Mouse (Mus musculus) ES-E14 (cell line): ENCODE measurements around the gene Trim2. TPM values are rescaled to one million over a fixed set of nuclear protein-coding genes. Genes with fewer than 3 reads are reported as not detected.

ENCODE experiments used
- DNase-seq: peaks from one replicate; pipeline ENCODE4 v3.0.0-alpha.2; 2013; ENCODE audit warnings: low read depth, low spot score
- H3K27ac ChIP-seq: 2 replicates; pipeline ENCODE4 v1.5.1; 2012; ENCODE audit warnings: low read depth, mild to moderate bottlenecking, low read length, moderate library complexity, mixed read lengths; ENCODE audit not compliant: poor library complexity, insufficient read depth, severe bottlenecking
- H3K36me3 ChIP-seq: 2 replicates; pipeline ENCODE4 v1.6.1; 2012; ENCODE audit warnings: mild to moderate bottlenecking, low read length, moderate library complexity, mixed read lengths; ENCODE audit not compliant: control insufficient read depth, poor library complexity, insufficient read depth, severe bottlenecking
- H3K4me1 ChIP-seq, 2 experiments: fragments of 150-350 bp in 1 of 2; sonication (generic) in 1 of 2; 2 replicates each; pipeline ENCODE4 v1.6.1; 2012; ENCODE audit warnings: low read length in 2 of 2, mild to moderate bottlenecking in 1 of 2, mixed read lengths in 1 of 2; ENCODE audit not compliant: control insufficient read depth in 2 of 2, insufficient read depth in 2 of 2, poor library complexity in 1 of 2
- H3K4me3 ChIP-seq, 2 experiments: fragments of 150-350 bp in 1 of 2; sonication (generic) in 1 of 2; 2 replicates each; pipeline ENCODE4 v1.5.1; 2012; ENCODE audit warnings: low read length in 2 of 2, low read depth in 1 of 2, mild to moderate bottlenecking in 1 of 2, mixed read lengths in 1 of 2; ENCODE audit not compliant: insufficient read depth in 1 of 2, poor library complexity in 1 of 2, severe bottlenecking in 1 of 2
- H3K9ac ChIP-seq: 2 replicates; pipeline ENCODE4 v1.6.1; 2012; ENCODE audit warnings: low read depth, mild to moderate bottlenecking, low read length, mixed read lengths; ENCODE audit not compliant: poor library complexity, insufficient read depth, severe bottlenecking
- H3K9me3 ChIP-seq: fragments of 150-350 bp; sonication (generic); 2 replicates; pipeline ENCODE4 v1.6.1; 2012; ENCODE audit warnings: low read depth, mild to moderate bottlenecking, low read length; ENCODE audit not compliant: control insufficient read depth, insufficient read depth
- CHD2 ChIP-seq: IDR thresholded peaks from 2 replicates; pipeline ENCODE4 v1.6.1; 2014; ENCODE audit warnings: mild to moderate bottlenecking, low read depth, low read length, inconsistent platforms
- HCFC1 ChIP-seq: IDR thresholded peaks from 2 replicates; pipeline ENCODE4 v1.6.1; 2012; ENCODE audit warnings: low read length, inconsistent platforms, borderline replicate concordance; ENCODE audit not compliant: insufficient read depth
- MAFK ChIP-seq: IDR thresholded peaks from 2 replicates; pipeline ENCODE4 v1.6.1; 2014; ENCODE audit warnings: mild to moderate bottlenecking, low read depth, low read length, inconsistent platforms; ENCODE audit not compliant: insufficient read depth
- ZC3H11A ChIP-seq: IDR thresholded peaks from 2 replicates; pipeline ENCODE4 v1.6.1; 2012; ENCODE audit warnings: low read depth, mild to moderate bottlenecking, inconsistent platforms, low read length, borderline replicate concordance
- ZNF384 ChIP-seq: IDR thresholded peaks from 2 replicates; pipeline ENCODE4 v1.6.1; 2012; ENCODE audit warnings: low read depth, low read length, inconsistent platforms
- in situ Hi-C, 2 experiments: fragments of 600-800 bp; cut with MboI; formaldehyde crosslinking; loops; one replicate each; pipeline ENCODE4 v1.15.1; 2025; ENCODE audit warnings: low sequenced_read_pairs in 2 of 2, inconsistent platforms in 1 of 2; ENCODE audit not compliant: unreplicated experiment in 2 of 2
- total RNA-seq: library from RNA; depleted of rRNA; stranded (reverse); fragments of 300-350 nt; gene quantifications from 2 replicates; pipeline ENCODE4 v1.2.3, GENCODE M21; 2012

The Trim2 gene
- total RNA-seq, 1 experiment: 27.3 TPM

- no peak overlapping the region for H3K4me3 ChIP-seq
- H3K9ac ChIP-seq: no peak overlapping the region
- in situ Hi-C loops: no loop called here
- H3K4me1 ChIP-seq: peaks cover 0 to 2% of the 10 kb centered on the region in 2 experiments; a peak in 1 of 4 replicates
- H3K27ac ChIP-seq: no peak overlapping the region
- no peak for DNase-seq
- H3K36me3 ChIP-seq: no peaks in the 10 kb centered on the region
- TF ChIP-seq HCFC1: no peak
- no peak for TF ChIP-seq CHD2
- TF ChIP-seq MAFK: no peak
- TF ChIP-seq ZNF384: no peak
- no peak for TF ChIP-seq ZC3H11A
- no peaks in the 10 kb centered on the region for H3K9me3 ChIP-seq
Measured at GRCm38 (mm10) chr3:84298186-84298585, 8.5 kb downstream of the Trim2 start.

- Histone ChIP-seq H3K4me3 (no peak overlapping the region), H3K9me3 (no peaks in the 10 kb centered on the region), H3K9ac (no peak overlapping the region), H3K36me3 (no peaks in the 10 kb centered on the region), H3K4me1 (peaks cover 0 to 2% of the 10 kb centered on the region in 2 experiments; a peak in 1 of 4 replicates), H3K27ac (no peak overlapping the region)
- in situ Hi-C loops: no loop called here
- TF ChIP-seq HCFC1 (no peak), MAFK (no peak), ZC3H11A (no peak), ZNF384 (no peak), CHD2 (no peak)
- DNase-seq: no peak
Measured at GRCm38 (mm10) chr3:84296676-84297075, 10.0 kb downstream of the Trim2 start.

- no peak for TF ChIP-seq CHD2
- TF ChIP-seq ZC3H11A: no peak
- no peak for TF ChIP-seq HCFC1
- no peak for TF ChIP-seq ZNF384
- no peak for TF ChIP-seq MAFK
- Histone ChIP-seq H3K4me1 (peaks cover 0 to 2% of the 10 kb centered on the region in 2 experiments; a peak in 1 of 4 replicates), H3K9ac (no peak overlapping the region), H3K4me3 (no peak overlapping the region), H3K36me3 (no peaks in the 10 kb centered on the region), H3K9me3 (no peaks in the 10 kb centered on the region), H3K27ac (no peak overlapping the region)
- DNase-seq: no peak
- in situ Hi-C loops: no loop called here
Measured at GRCm38 (mm10) chr3:84294734-84295133, 11.9 kb downstream of the Trim2 start.

GRCm38 (mm10) chr3:84293666-84294595 lies 12.7 kb downstream of the Trim2 start:
- Histone ChIP-seq H3K9me3 (no peaks in the 10 kb centered on the region), H3K4me1 (peaks cover 0 to 2% of the 10 kb centered on the region in 2 experiments; a peak in 1 of 4 replicates), H3K4me3 (no peak overlapping the region), H3K36me3 (no peaks in the 10 kb centered on the region), H3K9ac (no peak overlapping the region), H3K27ac (no peak overlapping the region)
- DNase-seq: no peak
- TF ChIP-seq ZC3H11A (no peak), ZNF384 (no peak), HCFC1 (no peak), CHD2 (no peak), MAFK (no peak)
- in situ Hi-C loops: no loop called here
